Mouse (Mus musculus) kidney, postnatal 25 days (tissue): ENCODE measurements around the gene Samm50.
"Not testable (repeated sequence)": the region's sequence is repeated elsewhere in the genome, so short reads cannot be mapped to it uniquely, and the experiment has no call there.

Experiments
- DNase-seq, 2 experiments: peaks; one replicate each; pipeline ENCODE4 v3.0.0; 2021; ENCODE audit warnings: mixed read lengths in 2 of 2

Gene Samm50

GRCm38 (mm10) chr15:84192058-84192791, at the start of gene Samm50:
TSS of gene Samm50 (plus strand) at chr15:84192241.
- DNase-seq = peak; percentile 93 to 96

- no peak for DNase-seq
Observed at GRCm38 (mm10) chr15:84156158-84156557, 35.9 kb upstream of the Samm50 start.

- DNase-seq = not testable (repeated sequence)
Observed at GRCm38 (mm10) chr15:84157530-84157929, 34.5 kb upstream of the Samm50 start.

GRCm38 (mm10) chr15:84161871-84162270, 30.2 kb upstream of the Samm50 start:
- DNase-seq = no peak

- peak; percentile 9 to 51 for DNase-seq
Observed at GRCm38 (mm10) chr15:84166818-84167217, 25.2 kb upstream of the Samm50 start.

- peak; percentile 97 to 98 for DNase-seq
Observed at GRCm38 (mm10) chr15:84167600-84167999, 24.4 kb upstream of the Samm50 start, which contains the start of gene Pnpla3. TSS of gene Pnpla3 (plus strand) at chr15:84167837.

GRCm38 (mm10) chr15:84168170-84169161, 23.6 kb upstream of the Samm50 start:
- peak; percentile 52 to 65 for DNase-seq

- DNase-seq = no peak
Observed at GRCm38 (mm10) chr15:84169511-84169910, 22.5 kb upstream of the Samm50 start.

- no peak for DNase-seq
Observed at GRCm38 (mm10) chr15:84171166-84171565, 20.9 kb upstream of the Samm50 start.

- DNase-seq = no peak
Observed at GRCm38 (mm10) chr15:84178733-84179132, 13.3 kb upstream of the Samm50 start.

- DNase-seq = no peak
Observed at GRCm38 (mm10) chr15:84182000-84182399, 10.0 kb upstream of the Samm50 start.

- DNase-seq = peak in 1 of 2 experiments; percentile 20
Observed at GRCm38 (mm10) chr15:84183967-84184366, 8.1 kb upstream of the Samm50 start.

GRCm38 (mm10) chr15:84186196-84186595, 5.8 kb upstream of the Samm50 start:
- DNase-seq = no peak

- no peak for DNase-seq
Observed at GRCm38 (mm10) chr15:84188887-84189530, 3.0 kb upstream of the Samm50 start.

- peak in 1 of 2 experiments; percentile 22 for DNase-seq
Observed at GRCm38 (mm10) chr15:84189881-84190280, 2.2 kb upstream of the Samm50 start.

GRCm38 (mm10) chr15:84191724-84192057, 350 bp upstream of the Samm50 start:
- DNase-seq = no peak

- DNase-seq = peak in 1 of 2 experiments; percentile 69
Observed at GRCm38 (mm10) chr15:84196486-84197165, 4.6 kb downstream of the Samm50 start.

GRCm38 (mm10) chr15:84207327-84207726, 15.3 kb downstream of the Samm50 start:
- DNase-seq = no peak

GRCm38 (mm10) chr15:84209517-84210412, 17.7 kb downstream of the Samm50 start:
- peak in 1 of 2 experiments; percentile 5 for DNase-seq

- DNase-seq = no peak
Observed at GRCm38 (mm10) chr15:84210461-84210860, 18.4 kb downstream of the Samm50 start.

GRCm38 (mm10) chr15:84210941-84211340, 18.9 kb downstream of the Samm50 start:
- DNase-seq = no peak
